Mouse (Mus musculus): ENCODE results near the gene Dars2. TPM values are rescaled to one million over a fixed set of nuclear protein-coding genes. Genes with fewer than 3 reads are reported as not detected.

Dars2 gene
- polyA plus RNA-seq, 2 experiments, result 18.2 to 37.2 TPM

DNA sequence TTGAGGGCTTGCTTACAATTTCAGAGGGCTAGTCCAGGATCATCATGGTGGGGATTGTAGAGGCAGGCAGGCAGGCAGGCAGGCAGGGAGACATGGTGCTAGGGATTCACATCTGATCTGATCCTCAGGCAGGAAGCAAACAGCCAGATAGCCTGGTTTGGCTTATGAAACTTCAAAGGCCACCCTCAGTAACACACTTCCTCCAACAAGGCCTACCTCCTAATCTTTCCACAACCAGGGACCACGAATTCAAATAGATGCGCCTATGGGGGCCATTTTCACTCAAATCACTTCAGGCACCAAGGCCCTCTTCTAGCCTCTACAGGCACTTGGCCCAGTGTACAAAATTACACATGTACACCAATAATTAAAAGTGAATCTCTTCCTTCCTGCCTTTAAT lies 43.3 kb downstream of the Dars2 start:
- H3K4me1 ChIP-seq (replicated peaks; ENCODE audit: control insufficient read depth in 2 of 2, insufficient read depth in 2 of 2, low read length in 1 of 2), result no peaks in the 10 kb centered on the region
- H3K36me3 ChIP-seq (replicated peaks; ENCODE audit: control insufficient read depth, insufficient read depth, low read depth), result no peaks in the 10 kb centered on the region
- H3K4me3 ChIP-seq (ENCODE audit: insufficient read depth in 1 of 2, low read depth in 2 of 2, low read length in 2 of 2), result no peak overlapping the region
- TF ChIP-seq CTCF (IDR thresholded peaks at IDR 0.05; ENCODE audit: low read depth) (no peak), EP300 (IDR thresholded peaks at IDR 0.05; ENCODE audit: low read depth) (no peak)
- no peak for DNase-seq (ENCODE audit: low read depth in 3 of 3, low spot score in 3 of 3)
- no peak overlapping the region for H3K27ac ChIP-seq
- H3K9me3 ChIP-seq (ENCODE audit: control insufficient read depth, low read length), result no peaks in the 10 kb centered on the region
- WGBS (ENCODE audit: insufficient replicate concordance), result 52% methylated on average over 2 of the region's 2 CpGs
- ATAC-seq (ENCODE audit: insufficient read depth), result no peak
- no peaks in the 10 kb centered on the region for H3K27me3 ChIP-seq (ENCODE audit: control insufficient read depth, insufficient read depth, low read length)
- no peak overlapping the region for H3K9ac ChIP-seq (replicated peaks)
- H3K4me2 ChIP-seq (ENCODE audit: low read depth), result no peak overlapping the region

DNA sequence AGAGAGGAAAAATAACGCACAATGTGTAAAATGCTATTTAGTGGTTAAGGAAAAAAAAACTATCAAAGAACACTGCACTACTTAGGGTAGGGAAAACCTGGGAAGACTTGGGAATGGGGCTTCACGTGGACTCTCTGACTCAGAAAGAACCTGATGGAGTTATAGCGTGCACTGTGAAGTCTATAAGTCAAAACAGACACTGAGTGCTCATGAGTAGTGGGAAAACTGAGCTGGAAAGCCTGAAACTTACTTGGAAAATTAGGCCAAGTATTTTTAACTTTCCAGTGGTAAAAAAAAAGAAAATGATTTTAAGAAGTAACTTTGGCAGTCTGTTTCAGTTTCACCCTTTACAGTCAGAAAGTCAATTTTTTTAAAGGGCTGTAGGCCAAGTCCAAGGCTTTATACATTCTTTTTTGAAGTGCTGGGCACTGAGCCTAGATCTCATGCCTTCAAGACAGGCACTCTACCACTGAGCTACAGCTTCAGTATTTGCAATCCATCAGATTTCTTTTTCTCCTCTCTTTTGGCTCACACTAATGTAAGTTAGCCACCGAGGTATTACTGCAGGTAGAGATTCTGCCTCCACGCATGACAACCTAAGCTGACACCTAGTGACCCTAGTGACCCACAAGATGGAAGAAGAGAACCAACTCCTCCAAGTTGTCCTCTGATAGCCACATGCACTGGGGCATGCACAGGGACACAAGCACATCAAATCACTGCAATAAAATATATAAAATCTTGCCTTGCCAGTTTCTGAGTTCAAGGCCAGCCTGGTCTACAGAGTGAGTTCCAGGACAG lies 44.8 kb downstream of the Dars2 start:
- WGBS (ENCODE audit: insufficient replicate concordance), result 85% methylated on average over 5 of the region's 5 CpGs
- TF ChIP-seq EP300 (IDR thresholded peaks at IDR 0.05; ENCODE audit: low read depth), result no peak
- TF ChIP-seq CTCF (IDR thresholded peaks at IDR 0.05; ENCODE audit: low read depth), result no peak
- Histone ChIP-seq H3K4me3 (ENCODE audit: insufficient read depth in 1 of 2, low read depth in 2 of 2, low read length in 2 of 2) (no peak overlapping the region), H3K27ac (no peak overlapping the region), H3K9me3 (ENCODE audit: control insufficient read depth, low read length) (no peaks in the 10 kb centered on the region), H3K36me3 (replicated peaks; ENCODE audit: control insufficient read depth, insufficient read depth, low read depth) (no peaks in the 10 kb centered on the region), H3K27me3 (ENCODE audit: control insufficient read depth, insufficient read depth, low read length) (no peaks in the 10 kb centered on the region), H3K9ac (replicated peaks) (no peak overlapping the region), H3K4me2 (ENCODE audit: low read depth) (no peak overlapping the region), H3K4me1 (replicated peaks; ENCODE audit: control insufficient read depth in 2 of 2, insufficient read depth in 2 of 2, low read length in 1 of 2) (no peaks in the 10 kb centered on the region)
- ATAC-seq (ENCODE audit: insufficient read depth) (no peak), DNase-seq (ENCODE audit: low read depth in 3 of 3, low spot score in 3 of 3) (no peak)

DNA sequence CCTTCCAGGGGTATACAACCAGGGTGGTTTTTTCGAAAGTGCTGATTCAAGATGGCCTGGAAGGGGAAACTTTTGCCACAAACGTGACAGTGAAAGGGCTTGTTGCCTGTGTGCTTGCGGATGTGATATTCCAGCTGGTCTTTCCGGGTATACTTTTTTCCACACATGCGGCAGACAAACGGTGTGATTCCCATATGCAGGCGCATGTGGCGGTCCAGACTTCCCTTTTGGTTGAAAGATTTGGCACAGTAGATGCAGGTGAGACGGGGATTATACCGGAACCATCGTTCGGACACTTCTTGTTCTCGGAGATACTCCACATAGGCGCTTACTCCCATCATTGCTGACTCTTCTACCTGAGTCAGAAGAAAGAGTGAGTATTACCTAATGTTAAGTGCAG lies 50.4 kb downstream of the Dars2 start:
- Histone ChIP-seq H3K4me2 (ENCODE audit: low read depth) (no peak overlapping the region), H3K27me3 (ENCODE audit: control insufficient read depth, insufficient read depth, low read length) (no peaks in the 10 kb centered on the region), H3K4me1 (replicated peaks; ENCODE audit: control insufficient read depth in 2 of 2, insufficient read depth in 2 of 2, low read length in 1 of 2) (no peaks in the 10 kb centered on the region), H3K36me3 (replicated peaks; ENCODE audit: control insufficient read depth, insufficient read depth, low read depth) (no peaks in the 10 kb centered on the region), H3K9ac (replicated peaks) (no peak overlapping the region), H3K4me3 (ENCODE audit: insufficient read depth in 1 of 2, low read depth in 2 of 2, low read length in 2 of 2) (no peak overlapping the region), H3K27ac (no peak overlapping the region), H3K9me3 (ENCODE audit: control insufficient read depth, low read length) (no peaks in the 10 kb centered on the region)
- TF ChIP-seq EP300 (IDR thresholded peaks at IDR 0.05; ENCODE audit: low read depth), result no peak
- TF ChIP-seq CTCF (IDR thresholded peaks at IDR 0.05; ENCODE audit: low read depth), result no peak
- no peak for ATAC-seq (ENCODE audit: insufficient read depth)
- no peak for DNase-seq (ENCODE audit: low read depth in 3 of 3, low spot score in 3 of 3)
- 81% methylated on average over 14 of the region's 14 CpGs for WGBS (ENCODE audit: insufficient replicate concordance)

DNA sequence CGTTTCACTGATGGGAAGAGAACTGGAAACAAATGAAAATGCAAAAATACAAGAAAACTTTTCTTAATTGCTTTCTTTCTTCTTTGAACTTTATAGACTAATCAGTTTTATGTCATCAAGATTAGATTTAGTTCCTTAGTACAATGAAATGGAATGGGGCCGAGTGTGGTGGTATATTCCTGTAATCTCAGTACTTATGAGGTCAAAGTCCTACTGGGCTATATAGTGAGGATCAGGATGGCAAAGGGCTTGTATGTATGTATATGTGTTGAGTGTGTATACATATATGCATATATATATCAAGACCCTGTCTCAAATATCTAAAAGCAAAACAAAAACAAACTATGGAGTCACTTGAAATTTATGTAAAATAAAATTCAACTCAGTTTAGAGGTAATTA lies 54.1 kb downstream of the Dars2 start:
- no peaks in the 10 kb centered on the region for H3K36me3 ChIP-seq (replicated peaks; ENCODE audit: control insufficient read depth, insufficient read depth, low read depth)
- no peak overlapping the region for H3K4me3 ChIP-seq (ENCODE audit: insufficient read depth in 1 of 2, low read depth in 2 of 2, low read length in 2 of 2)
- no peak overlapping the region for H3K27ac ChIP-seq
- TF ChIP-seq EP300 (IDR thresholded peaks at IDR 0.05; ENCODE audit: low read depth), result no peak
- TF ChIP-seq CTCF (IDR thresholded peaks at IDR 0.05; ENCODE audit: low read depth), result no peak
- 58% methylated on average over 2 of the region's 2 CpGs for WGBS (ENCODE audit: insufficient replicate concordance)
- no peak overlapping the region for H3K4me2 ChIP-seq (ENCODE audit: low read depth)
- H3K27me3 ChIP-seq (ENCODE audit: control insufficient read depth, insufficient read depth, low read length), result no peaks in the 10 kb centered on the region
- no peak overlapping the region for H3K9ac ChIP-seq (replicated peaks)
- no peak for DNase-seq (ENCODE audit: low read depth in 3 of 3, low spot score in 3 of 3)
- H3K4me1 ChIP-seq (replicated peaks; ENCODE audit: control insufficient read depth in 2 of 2, insufficient read depth in 2 of 2, low read length in 1 of 2), result no peaks in the 10 kb centered on the region
- ATAC-seq (ENCODE audit: insufficient read depth), result no peak
- H3K9me3 ChIP-seq (ENCODE audit: control insufficient read depth, low read length), result no peaks in the 10 kb centered on the region

DNA sequence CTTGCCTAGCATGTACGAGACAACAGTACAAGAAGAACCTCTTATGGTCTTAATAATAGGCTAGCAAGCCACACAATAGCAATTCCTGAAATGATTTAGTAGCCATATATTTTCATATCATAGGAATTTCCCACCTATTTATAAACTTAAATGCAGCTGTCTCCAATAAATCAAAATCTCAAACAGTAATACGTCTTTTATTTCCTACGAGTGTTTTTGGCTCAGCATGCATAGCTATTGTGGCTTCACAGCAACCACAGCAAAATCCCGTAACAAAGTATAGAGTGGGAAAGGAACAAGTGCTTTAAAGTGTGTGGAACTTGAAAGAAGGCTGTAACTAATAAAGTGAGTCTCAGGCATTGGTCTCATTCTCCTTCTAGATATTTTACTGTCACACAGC lies 60.0 kb downstream of the Dars2 start:
- TF ChIP-seq CTCF (IDR thresholded peaks at IDR 0.05; ENCODE audit: low read depth) (no peak), EP300 (IDR thresholded peaks at IDR 0.05; ENCODE audit: low read depth) (no peak)
- WGBS (ENCODE audit: insufficient replicate concordance), result 84% methylated on average over 4 of the region's 4 CpGs
- H3K9ac ChIP-seq (replicated peaks), result no peak overlapping the region
- H3K4me3 ChIP-seq (ENCODE audit: insufficient read depth in 1 of 2, low read depth in 2 of 2, low read length in 2 of 2), result no peak overlapping the region
- no peaks in the 10 kb centered on the region for H3K36me3 ChIP-seq (replicated peaks; ENCODE audit: control insufficient read depth, insufficient read depth, low read depth)
- no peak overlapping the region for H3K4me2 ChIP-seq (ENCODE audit: low read depth)
- no peak for DNase-seq (ENCODE audit: low read depth in 3 of 3, low spot score in 3 of 3)
- no peaks in the 10 kb centered on the region for H3K9me3 ChIP-seq (ENCODE audit: control insufficient read depth, low read length)
- no peak overlapping the region for H3K27ac ChIP-seq
- ATAC-seq (ENCODE audit: insufficient read depth), result no peak
- H3K27me3 ChIP-seq (ENCODE audit: control insufficient read depth, insufficient read depth, low read length), result no peaks in the 10 kb centered on the region
- no peaks in the 10 kb centered on the region for H3K4me1 ChIP-seq (replicated peaks; ENCODE audit: control insufficient read depth in 2 of 2, insufficient read depth in 2 of 2, low read length in 1 of 2)

Measured in liver, embryonic 14.5 days (tissue).